Mouse (Mus musculus): ENCODE measurements around the gene Ddx39. TPM values are rescaled to one million over a fixed set of nuclear protein-coding genes. Genes with fewer than 3 reads are reported as not detected.

Ddx39 gene
- polyA plus RNA-seq, 1 experiment from 2014 or later, result 80.9 TPM

GRCm38 (mm10) chr8:83772701-83773451 is 57.9 kb downstream of the Ddx39 start:
- TF ChIP-seq CTCF (IDR thresholded peaks at IDR 0.05; ENCODE audit: low read depth) (no peak), EP300 (IDR thresholded peaks at IDR 0.05; ENCODE audit: low read depth) (no peak)
- Histone ChIP-seq H3K4me3 (ENCODE audit: low read depth, low read length) (peak overlapping the region; percentile 48), H3K9me3 (ENCODE audit: low read length) (no peaks in the 10 kb centered on the region), H3K9ac (replicated peaks) (peak overlapping the region; percentile 21), H3K4me2 (ENCODE audit: low read depth, low read length) (peak overlapping the region; percentile 88), H3K4me1 (ENCODE audit: insufficient read depth) (peaks cover 10% of the 10 kb centered on the region), H3K27ac (ENCODE audit: low read depth) (no peak overlapping the region), H3K27me3 (ENCODE audit: insufficient read depth, low read length) (no peaks in the 10 kb centered on the region), H3K36me3 (replicated peaks; ENCODE audit: insufficient read depth, low read length) (no peaks in the 10 kb centered on the region)
- WGBS (ENCODE audit: insufficient replicate concordance), result 7% methylated on average over 25 of the region's 25 CpGs
- ATAC-seq (peak; percentile 60), DNase-seq (peak; percentile 34)

GRCm38 (mm10) chr8:83773452-83773846 is 58.5 kb downstream of the Ddx39 start:
- no peak overlapping the region for H3K9ac ChIP-seq (replicated peaks)
- ATAC-seq, result no peak
- H3K4me3 ChIP-seq (ENCODE audit: low read depth, low read length), result peak overlapping the region; percentile 48
- WGBS (ENCODE audit: insufficient replicate concordance), result 17% methylated on average over 6 of the region's 6 CpGs
- no peaks in the 10 kb centered on the region for H3K27me3 ChIP-seq (ENCODE audit: insufficient read depth, low read length)
- H3K36me3 ChIP-seq (replicated peaks; ENCODE audit: insufficient read depth, low read length), result no peaks in the 10 kb centered on the region
- peak overlapping the region; percentile 88 for H3K4me2 ChIP-seq (ENCODE audit: low read depth, low read length)
- no peak overlapping the region for H3K27ac ChIP-seq (ENCODE audit: low read depth)
- H3K9me3 ChIP-seq (ENCODE audit: low read length), result no peaks in the 10 kb centered on the region
- TF ChIP-seq CTCF (IDR thresholded peaks at IDR 0.05; ENCODE audit: low read depth), result no peak
- no peak for TF ChIP-seq EP300 (IDR thresholded peaks at IDR 0.05; ENCODE audit: low read depth)
- DNase-seq, result no peak
- H3K4me1 ChIP-seq (ENCODE audit: insufficient read depth), result peaks cover 10% of the 10 kb centered on the region

- no peak for TF ChIP-seq CTCF (IDR thresholded peaks at IDR 0.05; ENCODE audit: low read depth)
- TF ChIP-seq EP300 (IDR thresholded peaks at IDR 0.05; ENCODE audit: low read depth), result no peak
- DNase-seq (no peak), ATAC-seq (no peak)
- Histone ChIP-seq H3K27me3 (ENCODE audit: insufficient read depth, low read length) (no peaks in the 10 kb centered on the region), H3K27ac (ENCODE audit: low read depth) (no peak overlapping the region), H3K9ac (replicated peaks) (no peak overlapping the region), H3K4me1 (ENCODE audit: insufficient read depth) (peaks cover 10% of the 10 kb centered on the region), H3K4me2 (ENCODE audit: low read depth, low read length) (no peak overlapping the region), H3K9me3 (ENCODE audit: low read length) (no peaks in the 10 kb centered on the region), H3K4me3 (ENCODE audit: low read depth, low read length) (no peak overlapping the region), H3K36me3 (replicated peaks; ENCODE audit: insufficient read depth, low read length) (no peaks in the 10 kb centered on the region)
- 93% methylated on average over 2 of the region's 2 CpGs for WGBS (ENCODE audit: insufficient replicate concordance)
Observed at GRCm38 (mm10) chr8:83774221-83774620, 59.2 kb downstream of the Ddx39 start.

Small RNA genes within 50 kb of the gene (microRNA-seq; reads per million reads assigned to microRNA genes)
- not detected for gene Mir1668

Other genes with a start within 250 kb of the Ddx39 start
- gene Olfr370, start 179.4 kb upstream of the Ddx39 start, polyA plus RNA-seq (2015; fragmentation: Nextera tagmentation; extraction: Ambion mirVana), result not detected in 2 replicates
- 298 and 304 TPM in 2 replicates for gene Ndufb7, start 148.5 kb upstream of the Ddx39 start, polyA plus RNA-seq (2015; fragmentation: Nextera tagmentation; extraction: Ambion mirVana)
- 252 and 258 TPM in 2 replicates for gene Tecr, start 107.2 kb upstream of the Ddx39 start, polyA plus RNA-seq (2015; fragmentation: Nextera tagmentation; extraction: Ambion mirVana)
- 29.4 and 31.6 TPM in 2 replicates for gene Dnajb1, start 107.0 kb upstream of the Ddx39 start, polyA plus RNA-seq (2015; fragmentation: Nextera tagmentation; extraction: Ambion mirVana)
- gene Gipc1, start 62.5 kb upstream of the Ddx39 start, polyA plus RNA-seq (2015; fragmentation: Nextera tagmentation; extraction: Ambion mirVana), result 44.4 and 46.1 TPM in 2 replicates
- 0.12 and 0.16 TPM in 2 replicates for gene Ptger1, start 48.5 kb upstream of the Ddx39 start, polyA plus RNA-seq (2015; fragmentation: Nextera tagmentation; extraction: Ambion mirVana)
- gene Pkn1, start 16.0 kb upstream of the Ddx39 start, polyA plus RNA-seq (2015; fragmentation: Nextera tagmentation; extraction: Ambion mirVana), result 8.5 TPM in 2 replicates
- 14.5 and 15.7 TPM in 2 replicates for gene Adgre5, start 26.1 kb downstream of the Ddx39 start, polyA plus RNA-seq (2015; fragmentation: Nextera tagmentation; extraction: Ambion mirVana)
- 0.96 and 1.5 TPM in 2 replicates for gene Adgrl1, start 184.9 kb downstream of the Ddx39 start, polyA plus RNA-seq (2015; fragmentation: Nextera tagmentation; extraction: Ambion mirVana)
- 0.14 and 0.29 TPM in 2 replicates for gene Gm10644, start 240.0 kb downstream of the Ddx39 start, polyA plus RNA-seq (2015; fragmentation: Nextera tagmentation; extraction: Ambion mirVana)
- gene Asf1b, start 240.3 kb downstream of the Ddx39 start, polyA plus RNA-seq (2015; fragmentation: Nextera tagmentation; extraction: Ambion mirVana), result 50.6 and 55.4 TPM in 2 replicates